Mouse (Mus musculus) lung, postnatal 0 days (tissue): ENCODE data around the gene Sema7a.

Source experiments
- CTCF ChIP-seq: IDR thresholded peaks from 2 replicates; pipeline ENCODE4 v1.5.1; 2016; ENCODE audit warnings: antibody characterized with exemption, mild to moderate bottlenecking
- EP300 ChIP-seq: IDR thresholded peaks from 2 replicates; pipeline ENCODE4 v1.6.1; 2016; ENCODE audit warnings: antibody characterized with exemption, mild to moderate bottlenecking, control low read depth

DNA sequence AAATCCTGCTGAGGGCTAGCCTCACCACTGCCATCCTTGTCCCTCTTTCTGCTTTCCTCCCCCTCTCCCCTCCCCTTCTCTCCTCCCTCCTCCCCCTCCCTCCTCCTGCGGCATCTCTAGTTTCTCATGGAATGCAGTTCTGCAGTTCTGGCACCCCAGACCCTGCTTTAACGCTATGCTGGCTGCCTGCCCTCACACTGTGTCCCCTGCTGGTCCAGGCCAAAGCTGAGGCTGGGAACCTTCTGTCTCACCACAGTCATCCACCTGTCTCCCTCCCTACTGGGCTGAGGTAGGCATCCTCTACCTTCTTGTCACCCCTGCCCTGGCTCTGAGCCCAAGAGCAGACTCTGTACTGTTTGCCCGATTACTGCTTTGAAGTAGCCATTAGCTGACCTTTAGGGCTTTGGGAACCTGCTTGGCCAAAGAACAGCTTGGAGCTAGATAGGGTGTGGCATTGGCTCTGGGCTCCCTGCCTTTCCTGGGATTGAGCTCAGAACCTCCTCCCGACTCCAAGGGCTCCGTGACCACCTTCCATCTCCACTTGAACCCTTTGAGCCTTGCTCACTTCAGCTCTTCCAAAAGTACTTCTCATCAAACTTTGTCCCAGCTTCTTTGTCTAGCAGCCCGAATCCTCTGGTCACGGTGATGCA lies 7.6 kb downstream of the Sema7a start:
- no peak for TF ChIP-seq CTCF
- no peak for TF ChIP-seq EP300
